Mouse (Mus musculus): ENCODE results near the gene Vps35l. TPM values are rescaled to one million over a fixed set of nuclear protein-coding genes. Genes with fewer than 3 reads are reported as not detected.

The Vps35l gene
- 62.6 and 71.9 TPM in 2 replicates for polyA plus RNA-seq (2015; fragmentation: Nextera tagmentation; extraction: Ambion mirVana)

GRCm38 (mm10) chr7:118739975-118740531 is at the start of gene Vps35l:
Gene Vps35l (plus strand): TSS chr7:118740226.
- ATAC-seq (ENCODE audit: insufficient number of reproducible peaks, insufficient read depth, low FRiP score, low TSS enrichment, low read depth): peak; percentile 86
- Histone ChIP-seq H3K4me3 (peak within 1 kb of the TSS; percentile 80), H3K9ac (peak within 1 kb of the TSS; percentile 78), H3K4me2 (peak within 1 kb of the TSS; percentile 82), H3K4me1 (peaks cover 10% of the 10 kb centered on the region), H3K27me3 (no peaks in the 10 kb centered on the region), H3K9me3 (no peaks in the 10 kb centered on the region), H3K36me3 (peaks cover 29% of the 10 kb centered on the region), H3K27ac (no peak within 1 kb of the TSS)
- WGBS: 3% methylated on average over 14 of the region's 16 CpGs

- WGBS: 90% methylated on average over 2 of the region's 2 CpGs
- Histone ChIP-seq H3K9ac (no peak overlapping the region), H3K4me1 (no peaks in the 10 kb centered on the region), H3K4me2 (no peak overlapping the region), H3K9me3 (no peaks in the 10 kb centered on the region), H3K27ac (no peak overlapping the region), H3K4me3 (no peak overlapping the region), H3K36me3 (peaks cover 80% of the 10 kb centered on the region), H3K27me3 (no peaks in the 10 kb centered on the region)
- no peak for ATAC-seq (ENCODE audit: insufficient number of reproducible peaks, insufficient read depth, low FRiP score, low TSS enrichment, low read depth)
Measured at GRCm38 (mm10) chr7:118691287-118691686, 48.7 kb upstream of the Vps35l start.

- ATAC-seq (ENCODE audit: insufficient number of reproducible peaks, insufficient read depth, low FRiP score, low TSS enrichment, low read depth): no peak
- Histone ChIP-seq H3K4me2 (no peak overlapping the region), H3K36me3 (peaks cover 69% of the 10 kb centered on the region), H3K27ac (no peak overlapping the region), H3K4me3 (no peak overlapping the region), H3K27me3 (no peaks in the 10 kb centered on the region), H3K9me3 (no peaks in the 10 kb centered on the region), H3K9ac (no peak overlapping the region), H3K4me1 (no peaks in the 10 kb centered on the region)
- 92% methylated on average over 6 of the region's 6 CpGs for WGBS
Measured at GRCm38 (mm10) chr7:118696146-118696545, 43.9 kb upstream of the Vps35l start.

- Histone ChIP-seq H3K9me3 (no peaks in the 10 kb centered on the region), H3K36me3 (peaks cover 65% of the 10 kb centered on the region), H3K27me3 (no peaks in the 10 kb centered on the region), H3K4me3 (no peak overlapping the region), H3K27ac (no peak overlapping the region), H3K4me2 (no peak overlapping the region), H3K4me1 (no peaks in the 10 kb centered on the region), H3K9ac (no peak overlapping the region)
- WGBS: 85% methylated on average over 4 of the region's 4 CpGs
- no peak for ATAC-seq (ENCODE audit: insufficient number of reproducible peaks, insufficient read depth, low FRiP score, low TSS enrichment, low read depth)
Measured at GRCm38 (mm10) chr7:118697168-118697567, 42.9 kb upstream of the Vps35l start.

GRCm38 (mm10) chr7:118698882-118699281 is 41.1 kb upstream of the Vps35l start:
- Histone ChIP-seq H3K36me3 (peaks cover 51% of the 10 kb centered on the region), H3K27me3 (no peaks in the 10 kb centered on the region), H3K4me1 (peaks cover 8% of the 10 kb centered on the region; the same call in 1 of the 2 replicates), H3K4me2 (no peak overlapping the region), H3K27ac (no peak overlapping the region; the same call in 1 of the 2 replicates), H3K9ac (no peak overlapping the region), H3K4me3 (no peak overlapping the region), H3K9me3 (no peaks in the 10 kb centered on the region)
- WGBS: 92% methylated on average over 9 of the region's 9 CpGs
- no peak for ATAC-seq (ENCODE audit: insufficient number of reproducible peaks, insufficient read depth, low FRiP score, low TSS enrichment, low read depth)

GRCm38 (mm10) chr7:118703144-118703561 is 36.9 kb upstream of the Vps35l start:
- H3K36me3 ChIP-seq: peaks cover 12% of the 10 kb centered on the region
- no peak overlapping the region for H3K4me3 ChIP-seq
- H3K4me2 ChIP-seq: no peak overlapping the region
- 90% methylated on average over 15 of the region's 15 CpGs for WGBS
- no peak for ATAC-seq (ENCODE audit: insufficient number of reproducible peaks, insufficient read depth, low FRiP score, low TSS enrichment, low read depth)
- H3K27ac ChIP-seq: no peak overlapping the region
- peaks cover 25% of the 10 kb centered on the region for H3K4me1 ChIP-seq
- H3K9me3 ChIP-seq: no peaks in the 10 kb centered on the region
- 0 out of 2 replicates have a peak overlapping the region, but pooled peaks have one; percentile 17 for H3K9ac ChIP-seq
- H3K27me3 ChIP-seq: no peaks in the 10 kb centered on the region

- H3K27ac ChIP-seq: no peak overlapping the region
- H3K27me3 ChIP-seq: no peaks in the 10 kb centered on the region
- peaks cover 25% of the 10 kb centered on the region for H3K4me1 ChIP-seq
- H3K4me3 ChIP-seq: peak overlapping the region; percentile 85
- H3K4me2 ChIP-seq: peak overlapping the region; percentile 76
- ATAC-seq (ENCODE audit: insufficient number of reproducible peaks, insufficient read depth, low FRiP score, low TSS enrichment, low read depth): no peak
- peak overlapping the region; percentile 86 for H3K9ac ChIP-seq
- H3K36me3 ChIP-seq: peaks cover 7% of the 10 kb centered on the region; the same call in 1 of the 2 replicates
- 84% methylated on average over 9 of the region's 9 CpGs for WGBS
- no peaks in the 10 kb centered on the region for H3K9me3 ChIP-seq
Measured at GRCm38 (mm10) chr7:118704001-118704850, 35.8 kb upstream of the Vps35l start.

GRCm38 (mm10) chr7:118705101-118705961 is 34.7 kb upstream of the Vps35l start, which contains the start of gene Gde1:
Gene Gde1 (minus strand): TSS chr7:118705778.
- peaks cover 7% of the 10 kb centered on the region; the same call in 1 of the 2 replicates for H3K36me3 ChIP-seq
- peak within 1 kb of the TSS; percentile 86 for H3K9ac ChIP-seq
- H3K4me1 ChIP-seq: peaks cover 25% of the 10 kb centered on the region
- H3K4me2 ChIP-seq: peak within 1 kb of the TSS; percentile 76
- peak; percentile 91 for ATAC-seq (ENCODE audit: insufficient number of reproducible peaks, insufficient read depth, low FRiP score, low TSS enrichment, low read depth)
- under 1% methylated on average over 65 of the region's 66 CpGs for whole genome bisulfite sequencing
- H3K27ac ChIP-seq: peak within 1 kb of the TSS; percentile 74
- no peaks in the 10 kb centered on the region for H3K27me3 ChIP-seq
- H3K9me3 ChIP-seq: no peaks in the 10 kb centered on the region
- H3K4me3 ChIP-seq: peak within 1 kb of the TSS; percentile 85

- no peak overlapping the region for H3K27ac ChIP-seq
- WGBS: 25% methylated on average over 6 of the region's 6 CpGs
- ATAC-seq (ENCODE audit: insufficient number of reproducible peaks, insufficient read depth, low FRiP score, low TSS enrichment, low read depth): no peak
- no peaks in the 10 kb centered on the region for H3K9me3 ChIP-seq
- H3K9ac ChIP-seq: peak overlapping the region; percentile 86; the same call in 1 of the 2 replicates
- peaks cover 25% of the 10 kb centered on the region for H3K4me1 ChIP-seq
- H3K4me3 ChIP-seq: peak overlapping the region; percentile 85
- H3K36me3 ChIP-seq: peaks cover 7% of the 10 kb centered on the region; the same call in 1 of the 2 replicates
- peak overlapping the region; percentile 76 for H3K4me2 ChIP-seq
- H3K27me3 ChIP-seq: no peaks in the 10 kb centered on the region
Measured at GRCm38 (mm10) chr7:118706051-118706450, 34.0 kb upstream of the Vps35l start.

- no peak for ATAC-seq (ENCODE audit: insufficient number of reproducible peaks, insufficient read depth, low FRiP score, low TSS enrichment, low read depth)
- 85% methylated on average over 5 of the region's 5 CpGs for WGBS
- no peak overlapping the region for H3K9ac ChIP-seq
- no peaks in the 10 kb centered on the region for H3K27me3 ChIP-seq
- H3K36me3 ChIP-seq: peaks cover 7% of the 10 kb centered on the region; the same call in 1 of the 2 replicates
- no peak overlapping the region for H3K27ac ChIP-seq
- no peak overlapping the region for H3K4me2 ChIP-seq
- H3K4me3 ChIP-seq: no peak overlapping the region
- H3K9me3 ChIP-seq: no peaks in the 10 kb centered on the region
- peaks cover 25% of the 10 kb centered on the region for H3K4me1 ChIP-seq
Measured at GRCm38 (mm10) chr7:118706488-118706887, 33.5 kb upstream of the Vps35l start.

- H3K4me2 ChIP-seq: no peak overlapping the region
- H3K27me3 ChIP-seq: no peaks in the 10 kb centered on the region
- H3K27ac ChIP-seq: no peak overlapping the region
- no peak overlapping the region for H3K9ac ChIP-seq
- H3K36me3 ChIP-seq: no peaks in the 10 kb centered on the region
- H3K4me1 ChIP-seq: peaks cover 25% of the 10 kb centered on the region
- 79% methylated on average over 2 of the region's 2 CpGs for WGBS
- no peak for ATAC-seq (ENCODE audit: insufficient number of reproducible peaks, insufficient read depth, low FRiP score, low TSS enrichment, low read depth)
- H3K4me3 ChIP-seq: no peak overlapping the region
- no peaks in the 10 kb centered on the region for H3K9me3 ChIP-seq
Measured at GRCm38 (mm10) chr7:118707216-118707615, 32.8 kb upstream of the Vps35l start.
